Mouse (Mus musculus) liver, embryonic 14.5 days (tissue): ENCODE data around the gene Med12.
"Not testable (repeated sequence)": the region's sequence is repeated elsewhere in the genome, so short reads cannot be mapped to it uniquely, and the experiment has no call there.

Experiments used
- CTCF ChIP-seq: IDR thresholded peaks from 2 replicates; pipeline ENCODE4 v1.5.1; 2016; ENCODE audit warnings: antibody characterized with exemption, low read depth, control low read depth
- EP300 ChIP-seq: IDR thresholded peaks from 2 replicates; pipeline ENCODE4 v1.6.1; 2016; ENCODE audit warnings: antibody characterized with exemption, low read depth

GRCm38 (mm10) chrX:101342837-101343236, 69.0 kb downstream of the Med12 start:
- TF ChIP-seq CTCF, EP300: not testable (repeated sequence)
